Mouse (Mus musculus) stomach, postnatal 0 days (tissue): Measurements from ENCODE around the gene Ccnl2.

Source experiments
- CTCF ChIP-seq: IDR thresholded peaks from 2 replicates; pipeline ENCODE4 v1.5.1; 2016; ENCODE audit warnings: antibody characterized with exemption, low read depth, mild to moderate bottlenecking, moderate library complexity
- EP300 ChIP-seq: optimal IDR thresholded peaks from 2 replicates; pipeline ENCODE3; 2016; ENCODE audit warnings: antibody characterized with exemption

GRCm38 (mm10) chr4:155837404-155838010 lies 25.2 kb downstream of the Ccnl2 start:
- TF ChIP-seq CTCF (no peak), EP300 (no peak)
